Mouse (Mus musculus) right cerebral cortex, postnatal 36 days (tissue): Measurements from ENCODE around the gene Gm3755.
"Not testable (repeated sequence)": the region's sequence is repeated elsewhere in the genome, so short reads cannot be mapped to it uniquely, and the experiment has no call there.

Experiments
- DNase-seq, 2 experiments: peaks; one replicate each; pipeline ENCODE4 v3.0.0; 2022; ENCODE audit warnings: low spot score in 2 of 2, mixed read lengths in 1 of 2

Gene Gm3755

GRCm38 (mm10) chr14:7450817-7451216, at the start of gene Gm3755:
TSS of gene Gm3755 (minus strand) at chr14:7450917.
- not testable (repeated sequence) for DNase-seq

GRCm38 (mm10) chr14:7488731-7489130, 38.0 kb upstream of the Gm3755 start:
- not testable (repeated sequence) for DNase-seq

DNA sequence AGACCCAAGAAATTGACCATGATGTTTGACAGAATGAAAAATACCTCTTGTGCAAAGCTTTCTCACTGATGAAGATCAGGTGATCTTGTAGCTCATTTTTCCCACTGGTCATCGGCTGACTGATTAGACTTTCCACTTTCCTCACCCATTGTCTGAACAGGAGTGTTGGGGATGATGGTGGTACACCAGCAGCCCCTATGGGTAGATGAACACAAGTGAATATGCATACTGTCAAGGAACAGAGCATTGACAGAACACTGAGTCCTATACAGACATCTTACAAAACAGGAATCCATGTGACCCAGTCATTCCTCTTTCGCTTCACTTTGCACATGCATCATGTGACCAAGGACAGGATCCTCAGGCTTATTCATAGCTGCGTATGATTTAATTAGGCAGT, 32.9 kb upstream of the Gm3755 start, which contains the start of gene Gm3752:
Gm3752 (minus strand) TSS at position 101 of the 400 bp plus-strand sequence.
- not testable (repeated sequence) for DNase-seq

DNA sequence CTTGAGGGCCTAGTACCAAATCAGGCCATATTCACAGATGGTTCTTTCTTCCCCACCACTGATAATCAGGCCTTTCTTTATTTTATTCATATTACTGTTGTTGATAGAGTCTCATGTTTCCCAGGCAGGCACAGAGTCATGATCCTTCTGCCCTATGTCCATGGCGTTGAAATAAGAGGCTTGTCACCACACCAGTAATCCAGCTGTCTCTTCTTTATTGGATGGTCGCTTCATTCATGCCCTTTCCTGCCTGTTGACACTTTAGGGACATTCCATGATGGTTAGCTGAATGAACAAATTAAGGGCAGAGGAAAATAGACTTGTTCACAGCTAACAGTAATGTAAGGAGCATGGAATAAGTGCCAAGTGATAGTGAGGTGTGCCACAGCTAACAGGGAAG, 28.2 kb downstream of the Gm3755 start:
- DNase-seq = not testable (repeated sequence)
